Mouse (Mus musculus) embryonic facial prominence, embryonic 15.5 days (tissue): ENCODE data around the gene Ddx54. TPM values are rescaled to one million over a fixed set of nuclear protein-coding genes. Genes with fewer than 3 reads are reported as not detected.

Experiments
- ATAC-seq: fragments of 200-750 bp; cut with Nextera tagmentation; 2 replicates; pipeline ENCODE4 v1.8.0; 2017; ENCODE audit warnings: low read depth, moderate TSS enrichment; ENCODE audit not compliant: insufficient number of reproducible peaks, low FRiP score, low TSS enrichment
- H3K27ac ChIP-seq: fragments of 300-500 bp; sonication (generic); replicated peaks from 2 replicates; pipeline ENCODE4 v1.5.1; 2015; ENCODE audit warnings: mild to moderate bottlenecking, inconsistent platforms
- H3K27me3 ChIP-seq: fragments of 300-500 bp; sonication (generic); 2 replicates; pipeline ENCODE4 v1.6.1; 2015; ENCODE audit warnings: inconsistent platforms
- H3K36me3 ChIP-seq: fragments of 300-500 bp; sonication (generic); 2 replicates; pipeline ENCODE4 v1.6.1; 2015; ENCODE audit warnings: mild to moderate bottlenecking, inconsistent platforms
- H3K4me1 ChIP-seq: fragments of 300-500 bp; sonication (generic); 2 replicates; pipeline ENCODE4 v1.6.1; 2015; ENCODE audit warnings: inconsistent platforms
- H3K4me2 ChIP-seq: fragments of 300-500 bp; sonication (generic); replicated peaks from 2 replicates; pipeline ENCODE4 v1.6.1; 2015; ENCODE audit warnings: mild to moderate bottlenecking, inconsistent platforms
- H3K4me3 ChIP-seq: fragments of 300-500 bp; sonication (generic); replicated peaks from 2 replicates; pipeline ENCODE4 v1.5.1; 2015; ENCODE audit warnings: mild to moderate bottlenecking, inconsistent platforms
- H3K9ac ChIP-seq: fragments of 300-500 bp; sonication (generic); 2 replicates; pipeline ENCODE4 v1.6.1; 2015; ENCODE audit warnings: inconsistent platforms
- H3K9me3 ChIP-seq: fragments of 300-500 bp; sonication (generic); replicated peaks from 2 replicates; pipeline ENCODE4 v1.6.1; 2016; ENCODE audit warnings: inconsistent platforms
- WGBS: fragments of 180-500 bp; shearing (Covaris S2); methylation state at CpG from one replicate; pipeline ENCODE4 v1.1.7; 2015; 5-methylcytosine and 5-hydroxymethylcytosine counted together
- polyA plus RNA-seq: library from polyadenylated mRNA; unstranded; fragments of >200 nt; fragmentation: Nextera tagmentation; extraction: Ambion mirVana; gene quantifications from 2 replicates; pipeline ENCODE4 v1.2.1, GENCODE M21; 2015

Ddx54 gene
- polyA plus RNA-seq, 1 experiment from 2014 or later, result 44.5 TPM

- Histone ChIP-seq H3K4me1 (no peaks in the 10 kb centered on the region), H3K9ac (no peak overlapping the region), H3K4me3 (no peak overlapping the region), H3K9me3 (no peaks in the 10 kb centered on the region), H3K27me3 (peaks cover 9% of the 10 kb centered on the region; the same call in 1 of the 2 replicates), H3K36me3 (no peaks in the 10 kb centered on the region), H3K4me2 (no peak overlapping the region), H3K27ac (no peak overlapping the region)
- no peak for ATAC-seq
- WGBS, result 70% methylated on average over 7 of the region's 7 CpGs
These were observed 56.2 kb downstream of the Ddx54 start for GRCm38 (mm10) chr5:120668761-120669160.

- Histone ChIP-seq H3K9ac (no peak overlapping the region), H3K4me2 (no peak overlapping the region), H3K4me3 (no peak overlapping the region), H3K27ac (no peak overlapping the region), H3K36me3 (no peaks in the 10 kb centered on the region), H3K9me3 (no peaks in the 10 kb centered on the region), H3K27me3 (peaks cover 9% of the 10 kb centered on the region; the same call in 1 of the 2 replicates), H3K4me1 (0 out of 2 replicates have a peak, but pooled peaks cover 5% of the 10 kb centered on the region)
- WGBS, result 87% methylated on average over 7 of the region's 7 CpGs
- no peak for ATAC-seq
These were observed 57.6 kb downstream of the Ddx54 start for GRCm38 (mm10) chr5:120670132-120670531.

GRCm38 (mm10) chr5:120671865-120672264, 59.3 kb downstream of the Ddx54 start:
- 74% methylated on average over 3 of the region's 3 CpGs for WGBS
- H3K4me3 ChIP-seq, result no peak overlapping the region
- no peaks in the 10 kb centered on the region for H3K36me3 ChIP-seq
- no peak overlapping the region for H3K4me2 ChIP-seq
- no peak for ATAC-seq
- no peak overlapping the region for H3K27ac ChIP-seq
- H3K9me3 ChIP-seq, result no peaks in the 10 kb centered on the region
- 0 out of 2 replicates have a peak, but pooled peaks cover 5% of the 10 kb centered on the region for H3K4me1 ChIP-seq
- H3K9ac ChIP-seq, result no peak overlapping the region
- H3K27me3 ChIP-seq, result peaks cover under 1% of the 10 kb centered on the region; the same call in 1 of the 2 replicates

DNA sequence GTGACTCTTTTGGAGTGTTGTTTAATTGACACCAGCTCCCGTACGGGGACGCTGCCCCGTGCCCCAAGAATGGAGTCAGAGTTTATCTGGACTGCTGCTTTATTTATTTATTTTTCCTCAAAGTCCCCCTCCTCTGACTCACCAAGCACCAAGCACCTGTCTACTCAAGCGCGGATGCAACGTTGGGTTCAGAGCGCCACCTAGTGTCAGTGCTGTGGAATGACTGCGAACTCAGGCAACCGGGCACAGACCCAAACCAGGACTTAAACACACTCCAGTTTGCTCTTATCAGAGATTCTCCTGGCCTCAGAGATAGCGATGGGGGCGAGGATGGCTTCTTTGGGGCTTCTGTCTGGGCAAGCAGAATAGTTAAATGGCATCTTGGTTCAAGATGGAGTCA, 61.1 kb downstream of the Ddx54 start:
- no peaks in the 10 kb centered on the region for H3K27me3 ChIP-seq
- no peaks in the 10 kb centered on the region for H3K36me3 ChIP-seq
- WGBS, result 7% methylated on average over 12 of the region's 12 CpGs
- no peak for ATAC-seq
- H3K4me1 ChIP-seq, result 0 out of 2 replicates have a peak, but pooled peaks cover 5% of the 10 kb centered on the region
- no peaks in the 10 kb centered on the region for H3K9me3 ChIP-seq
- H3K4me3 ChIP-seq, result no peak overlapping the region
- H3K9ac ChIP-seq, result no peak overlapping the region
- H3K27ac ChIP-seq, result no peak overlapping the region
- H3K4me2 ChIP-seq, result no peak overlapping the region

- 31% methylated on average over 21 of the region's 21 CpGs for whole genome bisulfite sequencing
- ATAC-seq, result peak; percentile 41; the same call in 1 of the 2 replicates
- Histone ChIP-seq H3K4me1 (peaks cover 8% of the 10 kb centered on the region), H3K27me3 (no peaks in the 10 kb centered on the region), H3K27ac (0 out of 2 replicates have a peak overlapping the region, but pooled peaks have one; percentile 25), H3K4me2 (no peak overlapping the region; the same call in 1 of the 2 replicates), H3K9me3 (no peaks in the 10 kb centered on the region), H3K4me3 (no peak overlapping the region), H3K9ac (no peak overlapping the region), H3K36me3 (no peaks in the 10 kb centered on the region)
These were observed 61.9 kb downstream of the Ddx54 start for GRCm38 (mm10) chr5:120674229-120675145.

DNA sequence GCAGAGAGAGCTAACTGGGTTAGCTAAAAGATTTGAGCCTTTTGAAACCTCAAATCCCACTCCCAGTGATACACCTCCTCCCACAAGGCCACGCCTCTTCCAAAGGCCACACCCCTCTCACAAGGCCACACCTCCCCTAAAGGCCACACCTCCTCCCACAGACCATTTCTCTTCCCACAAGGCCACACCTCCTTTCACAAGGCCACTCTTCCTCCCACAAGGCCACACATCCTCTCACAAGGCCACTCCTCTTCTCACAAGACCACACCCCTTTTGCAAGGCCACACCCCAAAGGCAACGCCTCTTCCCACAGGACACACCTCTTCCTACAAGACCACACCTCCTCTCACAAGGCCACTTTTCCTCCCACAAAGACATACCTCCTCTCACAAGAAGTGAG, 65.0 kb downstream of the Ddx54 start:
- peaks cover 19% of the 10 kb centered on the region for H3K4me1 ChIP-seq
- H3K27me3 ChIP-seq, result peaks cover 11% of the 10 kb centered on the region
- H3K4me2 ChIP-seq, result no peak overlapping the region
- H3K9me3 ChIP-seq, result no peaks in the 10 kb centered on the region
- no peak overlapping the region for H3K9ac ChIP-seq
- no peak for ATAC-seq
- H3K36me3 ChIP-seq, result no peaks in the 10 kb centered on the region
- no peak overlapping the region for H3K4me3 ChIP-seq
- WGBS, result 34% methylated on average over 2 of the region's 2 CpGs
- no peak overlapping the region for H3K27ac ChIP-seq

Other genes starting within 250 kb of the Ddx54 start
- gene Lhx5, start 181.0 kb upstream of the Ddx54 start, polyA plus RNA-seq, result 0.05 TPM in 2 replicates
- 0.95 and 1.7 TPM in 2 replicates for gene Sdsl, start 139.9 kb upstream of the Ddx54 start, polyA plus RNA-seq
- gene Sds, start 136.2 kb upstream of the Ddx54 start, polyA plus RNA-seq, result not detected in 2 replicates
- 58.6 and 67.9 TPM in 2 replicates for gene Plbd2, start 109.1 kb upstream of the Ddx54 start, polyA plus RNA-seq
- 9.0 and 9.3 TPM in 2 replicates for gene Slc8b1, start 101.6 kb upstream of the Ddx54 start, polyA plus RNA-seq
- gene Tpcn1, start 24.1 kb upstream of the Ddx54 start, polyA plus RNA-seq, result 28.4 and 28.6 TPM in 2 replicates
- gene Iqcd, start 23.7 kb upstream of the Ddx54 start, polyA plus RNA-seq, result 1.9 and 3.2 TPM in 2 replicates
- 15.5 and 15.8 TPM in 2 replicates for gene Rita1, start 150 bp upstream of the Ddx54 start, polyA plus RNA-seq
- gene Cfap73, start 21.5 kb downstream of the Ddx54 start, polyA plus RNA-seq, result 0.92 and 2.5 TPM in 2 replicates
- gene Rasal1, start 36.1 kb downstream of the Ddx54 start, polyA plus RNA-seq, result 1.2 and 1.3 TPM in 2 replicates
- gene Dtx1, start 99.2 kb downstream of the Ddx54 start, polyA plus RNA-seq, result 6.2 and 7.7 TPM in 2 replicates
- gene Oas2, start 137.1 kb downstream of the Ddx54 start, polyA plus RNA-seq, result 0.72 and 1.3 TPM in 2 replicates
- gene Oas3, start 164.9 kb downstream of the Ddx54 start, polyA plus RNA-seq, result 0.13 and 0.14 TPM in 2 replicates
- gene Oas1e, start 182.8 kb downstream of the Ddx54 start, polyA plus RNA-seq, result not detected in 2 replicates
- gene Oas1c, start 199.8 kb downstream of the Ddx54 start, polyA plus RNA-seq, result 0.34 and 0.65 TPM in 2 replicates
- 1.0 and 1.3 TPM in 2 replicates for gene Oas1f, start 234.6 kb downstream of the Ddx54 start, polyA plus RNA-seq
- gene Oas1h, start 248.7 kb downstream of the Ddx54 start, polyA plus RNA-seq, result not detected in 2 replicates